Mouse (Mus musculus): Measurements from ENCODE around the gene Trpv3.

DNA sequence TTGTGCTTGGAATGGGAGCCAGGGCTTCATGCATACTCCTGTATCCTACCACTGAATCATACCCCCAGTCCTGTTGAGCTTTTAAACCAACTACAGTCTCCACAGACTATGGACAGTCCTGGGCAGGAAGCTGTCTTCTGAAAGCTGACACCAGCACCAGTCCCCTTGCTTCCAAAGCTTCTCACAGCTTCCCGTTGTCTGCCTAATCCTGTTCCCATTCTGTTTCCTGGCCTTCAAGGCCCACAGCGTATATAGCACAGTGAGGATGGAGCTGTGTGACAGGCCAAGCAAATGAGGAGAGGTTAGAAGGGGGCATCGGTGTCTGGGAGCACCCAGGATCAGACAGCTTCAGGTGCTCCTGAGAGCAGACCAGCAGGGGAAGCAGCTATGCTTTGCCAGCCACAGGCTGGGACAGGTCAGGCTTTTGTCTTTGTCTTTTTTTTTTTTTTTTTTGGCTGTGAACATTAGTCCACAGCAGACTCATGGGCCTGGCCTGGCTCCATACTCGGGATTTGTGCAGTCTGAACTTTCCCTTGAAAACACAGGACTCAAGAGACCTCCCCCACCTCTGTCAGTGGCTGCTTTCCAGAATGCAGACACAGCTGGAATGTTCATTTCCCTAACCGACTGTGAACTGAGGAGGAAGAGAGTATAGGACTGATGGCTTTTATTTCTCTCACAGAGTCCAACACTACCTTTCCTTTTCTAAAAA is 31.0 kb upstream of the Trpv3 start:
- TF ChIP-seq ZNF384 (IDR thresholded peaks at IDR 0.05; ENCODE audit: low read depth, low read length) (no peak), HCFC1 (IDR thresholded peaks at IDR 0.05; ENCODE audit: borderline replicate concordance, insufficient read depth, low read length) (no peak), MAFK (IDR thresholded peaks at IDR 0.05; ENCODE audit: insufficient read depth, low read depth, low read length) (no peak), ZC3H11A (IDR thresholded peaks at IDR 0.05; ENCODE audit: borderline replicate concordance, low read depth, low read length) (no peak)
